Mouse (Mus musculus) ES-E14 (cell line): ENCODE measurements around the gene Smndc1. TPM values are rescaled to one million over a fixed set of nuclear protein-coding genes. Genes with fewer than 3 reads are reported as not detected.
"Not testable (repeated sequence)": the region's sequence is repeated elsewhere in the genome, so short reads cannot be mapped to it uniquely, and the experiment has no call there.

ENCODE experiments used
- DNase-seq: peaks from one replicate; pipeline ENCODE4 v3.0.0-alpha.2; 2013; ENCODE audit warnings: low read depth, low spot score
- H3K27ac ChIP-seq: 2 replicates; pipeline ENCODE4 v1.5.1; 2012; ENCODE audit warnings: low read depth, mild to moderate bottlenecking, low read length, moderate library complexity, mixed read lengths; ENCODE audit not compliant: poor library complexity, insufficient read depth, severe bottlenecking
- H3K36me3 ChIP-seq: 2 replicates; pipeline ENCODE4 v1.6.1; 2012; ENCODE audit warnings: mild to moderate bottlenecking, low read length, moderate library complexity, mixed read lengths; ENCODE audit not compliant: control insufficient read depth, poor library complexity, insufficient read depth, severe bottlenecking
- H3K4me1 ChIP-seq, 2 experiments: fragments of 150-350 bp in 1 of 2; sonication (generic) in 1 of 2; 2 replicates each; pipeline ENCODE4 v1.6.1; 2012; ENCODE audit warnings: low read length in 2 of 2, mild to moderate bottlenecking in 1 of 2, mixed read lengths in 1 of 2; ENCODE audit not compliant: control insufficient read depth in 2 of 2, insufficient read depth in 2 of 2, poor library complexity in 1 of 2
- H3K4me3 ChIP-seq, 2 experiments: fragments of 150-350 bp in 1 of 2; sonication (generic) in 1 of 2; 2 replicates each; pipeline ENCODE4 v1.5.1; 2012; ENCODE audit warnings: low read length in 2 of 2, low read depth in 1 of 2, mild to moderate bottlenecking in 1 of 2, mixed read lengths in 1 of 2; ENCODE audit not compliant: insufficient read depth in 1 of 2, poor library complexity in 1 of 2, severe bottlenecking in 1 of 2
- H3K9ac ChIP-seq: 2 replicates; pipeline ENCODE4 v1.6.1; 2012; ENCODE audit warnings: low read depth, mild to moderate bottlenecking, low read length, mixed read lengths; ENCODE audit not compliant: poor library complexity, insufficient read depth, severe bottlenecking
- H3K9me3 ChIP-seq: fragments of 150-350 bp; sonication (generic); 2 replicates; pipeline ENCODE4 v1.6.1; 2012; ENCODE audit warnings: low read depth, mild to moderate bottlenecking, low read length; ENCODE audit not compliant: control insufficient read depth, insufficient read depth
- CHD2 ChIP-seq: IDR thresholded peaks from 2 replicates; pipeline ENCODE4 v1.6.1; 2014; ENCODE audit warnings: mild to moderate bottlenecking, low read depth, low read length, inconsistent platforms
- HCFC1 ChIP-seq: IDR thresholded peaks from 2 replicates; pipeline ENCODE4 v1.6.1; 2012; ENCODE audit warnings: low read length, inconsistent platforms, borderline replicate concordance; ENCODE audit not compliant: insufficient read depth
- MAFK ChIP-seq: IDR thresholded peaks from 2 replicates; pipeline ENCODE4 v1.6.1; 2014; ENCODE audit warnings: mild to moderate bottlenecking, low read depth, low read length, inconsistent platforms; ENCODE audit not compliant: insufficient read depth
- ZC3H11A ChIP-seq: IDR thresholded peaks from 2 replicates; pipeline ENCODE4 v1.6.1; 2012; ENCODE audit warnings: low read depth, mild to moderate bottlenecking, inconsistent platforms, low read length, borderline replicate concordance
- ZNF384 ChIP-seq: IDR thresholded peaks from 2 replicates; pipeline ENCODE4 v1.6.1; 2012; ENCODE audit warnings: low read depth, low read length, inconsistent platforms
- in situ Hi-C, 2 experiments: fragments of 600-800 bp; cut with MboI; formaldehyde crosslinking; loops; one replicate each; pipeline ENCODE4 v1.15.1; 2025; ENCODE audit warnings: low sequenced_read_pairs in 2 of 2, inconsistent platforms in 1 of 2; ENCODE audit not compliant: unreplicated experiment in 2 of 2
- total RNA-seq: library from RNA; depleted of rRNA; stranded (reverse); fragments of 300-350 nt; gene quantifications from 2 replicates; pipeline ENCODE4 v1.2.3, GENCODE M21; 2012

The Smndc1 gene
- total RNA-seq, 1 experiment: 37.4 TPM

DNA sequence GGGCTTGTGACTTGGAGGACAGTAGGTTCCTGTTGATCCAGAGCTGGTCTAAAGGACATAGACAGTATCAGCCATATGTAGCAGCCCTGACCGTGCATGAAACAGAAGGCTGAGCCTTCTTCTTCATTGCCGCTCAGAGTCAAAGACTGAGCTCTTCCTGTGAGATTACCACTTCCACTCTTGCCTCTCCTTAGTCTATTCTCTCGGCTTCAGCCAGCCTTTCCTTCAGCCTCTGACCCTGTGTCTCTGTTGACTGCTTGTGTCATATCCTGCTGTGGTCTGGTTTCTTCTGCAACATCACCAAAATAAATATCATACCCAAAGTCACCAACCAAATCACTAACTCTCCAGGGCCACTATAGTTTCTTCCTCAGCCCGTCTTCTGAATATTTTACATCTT lies 8.8 kb upstream of the Smndc1 start:
- no peak overlapping the region for H3K27ac ChIP-seq
- H3K9me3 ChIP-seq: no peaks in the 10 kb centered on the region
- in situ Hi-C loops: loop anchor here in 1 of 2 experiments (10.0 kb wide), 1 partner anchor 176 kb away; no protein-coding TSS in a partner anchor
- no peak overlapping the region for H3K9ac ChIP-seq
- no peak for DNase-seq
- no peak overlapping the region for H3K4me3 ChIP-seq
- H3K36me3 ChIP-seq: no peaks in the 10 kb centered on the region
- peaks cover 2 to 3% of the 10 kb centered on the region in 2 experiments; a peak in 3 of 4 replicates for H3K4me1 ChIP-seq
- TF ChIP-seq ZNF384 (no peak), HCFC1 (no peak), ZC3H11A (no peak), CHD2 (no peak), MAFK (no peak)

DNA sequence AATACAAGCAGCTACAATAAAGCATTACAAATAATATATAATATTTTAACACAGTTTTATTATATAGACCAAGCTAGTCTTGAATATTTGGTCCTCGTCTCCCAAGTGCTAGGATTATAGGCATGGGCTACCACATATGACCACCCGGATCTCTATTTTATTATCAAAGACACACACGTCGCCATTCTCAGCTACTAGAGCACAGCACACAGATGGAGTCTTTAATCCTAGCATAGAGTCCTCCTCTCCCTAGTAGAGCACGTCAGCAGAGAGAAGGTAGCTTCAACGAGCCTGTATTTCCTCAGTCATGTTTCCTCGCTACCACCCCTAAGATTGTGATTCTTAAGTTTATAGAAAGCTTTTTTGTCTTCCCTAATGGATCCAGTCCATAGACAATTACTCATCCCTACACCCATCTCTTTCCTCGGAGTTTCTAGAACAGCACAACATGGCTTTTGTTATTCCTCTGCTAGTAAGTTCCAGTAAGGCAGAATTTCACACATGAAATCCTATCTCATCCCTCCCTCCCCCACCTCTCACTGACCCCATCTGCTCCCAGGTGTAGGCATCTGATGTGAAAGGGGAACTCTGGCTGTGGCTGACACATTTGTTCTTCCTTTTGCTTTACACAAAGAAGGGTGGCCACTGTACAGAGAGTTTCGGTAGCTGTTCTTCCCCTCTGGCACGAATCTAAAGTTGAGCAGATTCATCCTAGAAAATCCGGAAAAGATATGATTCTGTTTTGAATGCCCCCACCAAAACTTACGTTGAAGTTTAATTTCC lies 7.3 kb upstream of the Smndc1 start:
- H3K9ac ChIP-seq: no peak overlapping the region
- H3K4me1 ChIP-seq: peaks cover 3 to 13% of the 10 kb centered on the region in 2 experiments
- no peak overlapping the region for H3K4me3 ChIP-seq
- H3K27ac ChIP-seq: no peak overlapping the region
- no peaks in the 10 kb centered on the region for H3K9me3 ChIP-seq
- no peak for DNase-seq
- no peak for TF ChIP-seq CHD2
- no peak for TF ChIP-seq MAFK
- no peak for TF ChIP-seq HCFC1
- TF ChIP-seq ZC3H11A: no peak
- no peaks in the 10 kb centered on the region for H3K36me3 ChIP-seq
- in situ Hi-C loops: loop anchor here in 1 of 2 experiments (10.0 kb wide), 1 partner anchor 177 kb away; no protein-coding TSS in a partner anchor

DNA sequence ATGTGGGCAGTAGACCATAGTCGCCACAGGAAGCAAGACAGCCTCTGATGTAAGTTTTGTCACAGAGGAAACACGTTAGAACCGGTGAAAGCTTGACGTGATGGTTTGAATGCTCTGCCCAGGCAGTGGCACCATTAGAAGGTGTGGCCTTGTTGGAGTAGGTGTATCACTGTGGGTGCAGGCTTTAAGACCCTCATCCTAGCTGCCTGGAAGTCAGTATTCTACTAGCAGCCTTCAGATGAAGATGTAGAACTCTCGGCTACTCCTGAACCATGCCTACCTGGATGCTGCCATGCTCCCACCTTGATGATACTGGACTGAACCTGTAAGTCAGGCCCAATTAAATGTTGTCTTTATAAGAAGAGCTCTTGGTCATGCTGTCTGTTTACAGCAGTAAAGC lies 5.4 kb upstream of the Smndc1 start:
- not testable (repeated sequence) for H3K4me3 ChIP-seq, DNase-seq, H3K36me3 ChIP-seq, H3K9me3 ChIP-seq, H3K27ac ChIP-seq, H3K9ac ChIP-seq
- H3K4me1 ChIP-seq: peaks cover 6 to 15% of the 10 kb centered on the region in 2 experiments
- in situ Hi-C loops: loop anchor here in 1 of 2 experiments (10.0 kb wide), 1 partner anchor 179 kb away; no protein-coding TSS in a partner anchor

DNA sequence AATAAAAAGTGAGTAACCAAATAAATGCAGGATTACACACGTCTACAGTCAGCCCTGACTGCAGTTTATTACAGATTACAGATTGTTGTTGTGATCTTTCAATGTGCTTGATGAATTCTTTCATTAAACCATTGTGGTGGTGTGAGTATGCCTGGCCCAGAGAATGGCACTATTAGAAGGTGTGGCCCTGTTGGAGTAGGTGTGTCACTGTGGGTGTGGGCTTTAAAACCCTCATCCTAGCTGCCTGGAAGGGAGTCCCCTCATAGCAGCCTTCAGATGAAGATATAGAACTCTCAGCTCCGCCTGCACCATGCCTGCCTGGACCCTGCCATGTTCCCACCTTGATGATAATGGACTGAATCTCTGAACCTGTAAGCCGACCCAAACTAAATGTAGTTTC lies 4.6 kb upstream of the Smndc1 start:
- not testable (repeated sequence) for H3K36me3 ChIP-seq, H3K27ac ChIP-seq, DNase-seq, H3K4me3 ChIP-seq, H3K9ac ChIP-seq, H3K9me3 ChIP-seq
- H3K4me1 ChIP-seq: peaks cover 6 to 15% of the 10 kb centered on the region in 2 experiments
- in situ Hi-C loops: loop anchor here in 1 of 2 experiments (10.0 kb wide), 1 partner anchor 180 kb away; no protein-coding TSS in a partner anchor

DNA sequence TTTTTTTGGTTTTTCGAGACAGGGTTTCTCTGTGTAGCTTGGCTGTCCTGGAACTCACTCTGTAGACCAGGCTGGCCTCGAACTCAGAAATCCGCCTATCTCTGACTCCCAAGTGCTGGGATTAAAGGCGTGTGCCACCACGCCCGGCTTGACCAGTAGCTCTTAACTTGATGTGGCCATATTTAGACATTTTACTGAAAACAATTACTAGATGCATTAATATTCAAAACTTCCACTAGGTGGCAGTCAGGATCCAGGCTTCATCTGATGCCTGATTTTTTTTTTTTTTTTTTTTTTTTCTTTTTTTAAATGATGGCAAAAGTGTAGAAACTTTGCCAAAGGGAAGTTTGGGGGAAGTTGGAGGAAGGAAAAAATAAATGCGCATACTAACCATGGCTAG lies 4.2 kb upstream of the Smndc1 start:
- DNase-seq: no peak
- H3K4me3 ChIP-seq: no peak overlapping the region
- TF ChIP-seq CHD2 (no peak), ZC3H11A (peak; percentile 56; the same call in 1 of the 2 replicates), HCFC1 (no peak), ZNF384 (peak; percentile 99), MAFK (0 out of 2 replicates have a peak, but pooled peaks have one; percentile 26)
- no peaks in the 10 kb centered on the region for H3K36me3 ChIP-seq
- in situ Hi-C loops: loop anchor here in 1 of 2 experiments (10.0 kb wide), 1 partner anchor 180 kb away; no protein-coding TSS in a partner anchor
- peaks cover 6 to 15% of the 10 kb centered on the region in 2 experiments for H3K4me1 ChIP-seq
- H3K27ac ChIP-seq: no peak overlapping the region; the same call in 1 of the 2 replicates
- no peaks in the 10 kb centered on the region for H3K9me3 ChIP-seq
- H3K9ac ChIP-seq: no peak overlapping the region
